Mouse (Mus musculus): Measurements from ENCODE around the gene Pcdh9. TPM values are rescaled to one million over a fixed set of nuclear protein-coding genes. Genes with fewer than 3 reads are reported as not detected.

Gene Pcdh9
- polyA plus RNA-seq, 1 experiment from 2014 or later, result 27.5 TPM

DNA sequence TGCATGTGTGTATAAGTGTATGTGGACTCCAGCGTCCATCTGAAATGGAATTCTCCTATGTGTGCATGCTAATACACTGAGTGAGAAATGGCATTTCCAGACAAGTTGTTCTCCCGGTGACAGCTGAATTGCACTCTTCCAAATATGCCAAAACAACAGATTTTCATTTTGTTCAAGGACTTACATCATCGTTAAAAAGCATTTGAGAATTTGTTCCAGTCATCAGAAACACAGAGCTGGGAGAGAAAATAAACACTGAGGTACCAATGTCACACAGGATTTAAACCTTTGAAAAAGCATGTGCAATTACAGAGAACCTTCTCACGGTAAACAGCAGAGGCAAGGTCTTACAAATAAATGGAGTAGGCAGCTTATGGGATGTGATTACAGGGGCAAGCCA lies 290.5 kb downstream of the Pcdh9 start:
- DNase-seq (ENCODE audit: low spot score) (no peak), ATAC-seq (replicated peaks; ENCODE audit: insufficient number of reproducible peaks, low FRiP score, low TSS enrichment, low read depth) (no peak)
- 70% methylated on average over 4 of the region's 4 CpGs for WGBS
- Histone ChIP-seq H3K27me3 (ENCODE audit: control insufficient read depth, insufficient read depth, low read length) (no peaks in the 10 kb centered on the region), H3K4me3 (ENCODE audit: low read depth, low read length) (no peak overlapping the region), H3K9me3 (replicated peaks; ENCODE audit: control insufficient read depth, low read length) (no peaks in the 10 kb centered on the region), H3K9ac (replicated peaks; ENCODE audit: low read length) (no peak overlapping the region), H3K4me2 (ENCODE audit: low read depth, low read length) (no peak overlapping the region), H3K4me1 (ENCODE audit: control insufficient read depth, insufficient read depth, low read length) (no peaks in the 10 kb centered on the region), H3K27ac (replicated peaks; ENCODE audit: low read depth, low read length) (no peak overlapping the region), H3K36me3 (replicated peaks; ENCODE audit: control insufficient read depth, insufficient read depth, low read depth, low read length) (no peaks in the 10 kb centered on the region)

- 66% methylated on average over 3 of the region's 3 CpGs for WGBS
- Histone ChIP-seq H3K27me3 (ENCODE audit: control insufficient read depth, insufficient read depth, low read length) (no peaks in the 10 kb centered on the region), H3K4me2 (ENCODE audit: low read depth, low read length) (no peak overlapping the region), H3K9ac (replicated peaks; ENCODE audit: low read length) (no peak overlapping the region), H3K9me3 (replicated peaks; ENCODE audit: control insufficient read depth, low read length) (no peaks in the 10 kb centered on the region), H3K27ac (replicated peaks; ENCODE audit: low read depth, low read length) (no peak overlapping the region), H3K4me3 (ENCODE audit: low read depth, low read length) (no peak overlapping the region), H3K36me3 (replicated peaks; ENCODE audit: control insufficient read depth, insufficient read depth, low read depth, low read length) (no peaks in the 10 kb centered on the region), H3K4me1 (ENCODE audit: control insufficient read depth, insufficient read depth, low read length) (no peaks in the 10 kb centered on the region)
- DNase-seq (ENCODE audit: low spot score) (no peak), ATAC-seq (replicated peaks; ENCODE audit: insufficient number of reproducible peaks, low FRiP score, low TSS enrichment, low read depth) (no peak)
Observed at GRCm38 (mm10) chr14:93585432-93586024, 305.0 kb downstream of the Pcdh9 start.

DNA sequence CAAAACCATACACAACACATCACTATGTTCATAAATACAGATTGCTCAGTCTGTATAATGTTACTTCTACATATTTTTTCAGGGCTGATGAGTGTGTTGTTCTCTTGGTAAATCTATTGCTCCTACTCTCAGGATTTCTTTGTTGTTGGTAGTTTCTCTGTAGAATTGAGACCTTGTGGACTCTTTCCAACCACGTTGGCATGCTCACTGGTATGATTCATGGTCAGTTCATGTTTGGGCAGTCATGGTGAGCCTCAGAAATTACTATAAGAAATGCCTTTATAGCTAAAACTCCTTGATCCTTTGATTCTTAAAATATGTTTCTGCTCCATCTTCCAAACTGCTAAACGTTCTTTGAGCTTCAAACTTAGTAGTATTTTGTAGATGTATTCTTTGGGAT lies 326.1 kb downstream of the Pcdh9 start:
- DNase-seq (ENCODE audit: low spot score) (no peak), ATAC-seq (replicated peaks; ENCODE audit: insufficient number of reproducible peaks, low FRiP score, low TSS enrichment, low read depth) (no peak)
- Histone ChIP-seq H3K4me1 (ENCODE audit: control insufficient read depth, insufficient read depth, low read length) (no peaks in the 10 kb centered on the region), H3K9me3 (replicated peaks; ENCODE audit: control insufficient read depth, low read length) (no peaks in the 10 kb centered on the region), H3K27me3 (ENCODE audit: control insufficient read depth, insufficient read depth, low read length) (no peaks in the 10 kb centered on the region), H3K4me3 (ENCODE audit: low read depth, low read length) (no peak overlapping the region), H3K36me3 (replicated peaks; ENCODE audit: control insufficient read depth, insufficient read depth, low read depth, low read length) (no peaks in the 10 kb centered on the region), H3K27ac (replicated peaks; ENCODE audit: low read depth, low read length) (no peak overlapping the region), H3K4me2 (ENCODE audit: low read depth, low read length) (no peak overlapping the region), H3K9ac (replicated peaks; ENCODE audit: low read length) (no peak overlapping the region)
- WGBS, result 81% methylated on average over 2 of the region's 2 CpGs

DNA sequence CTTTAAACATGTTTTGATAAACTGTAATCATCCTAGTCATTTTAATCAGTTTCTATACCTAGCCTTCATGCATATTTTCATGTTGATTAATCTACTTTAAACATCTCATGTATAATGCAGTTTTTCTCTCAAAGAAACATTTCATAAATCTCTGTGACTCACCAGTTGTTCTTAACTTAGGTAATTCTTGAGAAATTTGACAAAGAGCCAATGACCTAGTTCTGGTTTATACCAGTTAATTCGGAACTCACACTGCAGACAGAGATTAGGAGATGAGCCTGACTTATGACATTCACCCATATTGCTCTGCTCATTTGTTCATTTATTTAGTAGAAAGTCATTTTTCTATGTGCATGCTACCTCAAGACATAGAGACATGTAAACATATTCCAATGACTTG lies 328.9 kb downstream of the Pcdh9 start:
- Histone ChIP-seq H3K9ac (replicated peaks; ENCODE audit: low read length) (no peak overlapping the region), H3K27ac (replicated peaks; ENCODE audit: low read depth, low read length) (no peak overlapping the region), H3K4me2 (ENCODE audit: low read depth, low read length) (no peak overlapping the region), H3K4me3 (ENCODE audit: low read depth, low read length) (no peak overlapping the region), H3K27me3 (ENCODE audit: control insufficient read depth, insufficient read depth, low read length) (no peaks in the 10 kb centered on the region), H3K36me3 (replicated peaks; ENCODE audit: control insufficient read depth, insufficient read depth, low read depth, low read length) (no peaks in the 10 kb centered on the region), H3K9me3 (replicated peaks; ENCODE audit: control insufficient read depth, low read length) (no peaks in the 10 kb centered on the region), H3K4me1 (ENCODE audit: control insufficient read depth, insufficient read depth, low read length) (no peaks in the 10 kb centered on the region)
- no peak for ATAC-seq (replicated peaks; ENCODE audit: insufficient number of reproducible peaks, low FRiP score, low TSS enrichment, low read depth)
- 96% methylated on average over 1 of the region's 1 CpGs for WGBS
- DNase-seq (ENCODE audit: low spot score), result no peak

GRCm38 (mm10) chr14:93553771-93554170 lies 336.7 kb downstream of the Pcdh9 start:
- Histone ChIP-seq H3K9ac (replicated peaks; ENCODE audit: low read length) (no peak overlapping the region), H3K4me2 (ENCODE audit: low read depth, low read length) (no peak overlapping the region), H3K9me3 (replicated peaks; ENCODE audit: control insufficient read depth, low read length) (no peaks in the 10 kb centered on the region), H3K36me3 (replicated peaks; ENCODE audit: control insufficient read depth, insufficient read depth, low read depth, low read length) (no peaks in the 10 kb centered on the region), H3K27me3 (ENCODE audit: control insufficient read depth, insufficient read depth, low read length) (no peaks in the 10 kb centered on the region), H3K4me1 (ENCODE audit: control insufficient read depth, insufficient read depth, low read length) (no peaks in the 10 kb centered on the region), H3K27ac (replicated peaks; ENCODE audit: low read depth, low read length) (no peak overlapping the region), H3K4me3 (ENCODE audit: low read depth, low read length) (no peak overlapping the region)
- DNase-seq (ENCODE audit: low spot score), result no peak
- no peak for ATAC-seq (replicated peaks; ENCODE audit: insufficient number of reproducible peaks, low FRiP score, low TSS enrichment, low read depth)
- WGBS, result 46% methylated on average over 3 of the region's 3 CpGs

- no peak overlapping the region for H3K27ac ChIP-seq (replicated peaks; ENCODE audit: low read depth, low read length)
- H3K27me3 ChIP-seq (ENCODE audit: control insufficient read depth, insufficient read depth, low read length), result no peaks in the 10 kb centered on the region
- no peak overlapping the region for H3K4me2 ChIP-seq (ENCODE audit: low read depth, low read length)
- H3K9me3 ChIP-seq (replicated peaks; ENCODE audit: control insufficient read depth, low read length), result no peaks in the 10 kb centered on the region
- ATAC-seq (replicated peaks; ENCODE audit: insufficient number of reproducible peaks, low FRiP score, low TSS enrichment, low read depth), result no peak
- 79% methylated on average over 6 of the region's 6 CpGs for WGBS
- H3K36me3 ChIP-seq (replicated peaks; ENCODE audit: control insufficient read depth, insufficient read depth, low read depth, low read length), result no peaks in the 10 kb centered on the region
- no peaks in the 10 kb centered on the region for H3K4me1 ChIP-seq (ENCODE audit: control insufficient read depth, insufficient read depth, low read length)
- no peak overlapping the region for H3K9ac ChIP-seq (replicated peaks; ENCODE audit: low read length)
- DNase-seq (ENCODE audit: low spot score), result no peak
- no peak overlapping the region for H3K4me3 ChIP-seq (ENCODE audit: low read depth, low read length)
Observed at GRCm38 (mm10) chr14:93545575-93545974, 344.9 kb downstream of the Pcdh9 start.

GRCm38 (mm10) chr14:93543970-93544627 lies 346.4 kb downstream of the Pcdh9 start:
- no peak for ATAC-seq (replicated peaks; ENCODE audit: insufficient number of reproducible peaks, low FRiP score, low TSS enrichment, low read depth)

GRCm38 (mm10) chr14:93543561-93543960 lies 346.9 kb downstream of the Pcdh9 start:
- Histone ChIP-seq H3K4me2 (ENCODE audit: low read depth, low read length) (no peak overlapping the region), H3K9ac (replicated peaks; ENCODE audit: low read length) (no peak overlapping the region), H3K4me3 (ENCODE audit: low read depth, low read length) (no peak overlapping the region), H3K4me1 (ENCODE audit: control insufficient read depth, insufficient read depth, low read length) (no peaks in the 10 kb centered on the region), H3K36me3 (replicated peaks; ENCODE audit: control insufficient read depth, insufficient read depth, low read depth, low read length) (no peaks in the 10 kb centered on the region), H3K27me3 (ENCODE audit: control insufficient read depth, insufficient read depth, low read length) (no peaks in the 10 kb centered on the region), H3K27ac (replicated peaks; ENCODE audit: low read depth, low read length) (no peak overlapping the region), H3K9me3 (replicated peaks; ENCODE audit: control insufficient read depth, low read length) (no peaks in the 10 kb centered on the region)
- DNase-seq (ENCODE audit: low spot score) (no peak), ATAC-seq (replicated peaks; ENCODE audit: insufficient number of reproducible peaks, low FRiP score, low TSS enrichment, low read depth) (no peak)
- WGBS, result 48% methylated on average over 3 of the region's 3 CpGs

More at GRCm38 (mm10) chr14:93543970-93544627, 346.4 kb downstream of the Pcdh9 start:
- no peaks in the 10 kb centered on the region for H3K27me3 ChIP-seq (ENCODE audit: control insufficient read depth, insufficient read depth, low read length)
- H3K4me1 ChIP-seq (ENCODE audit: control insufficient read depth, insufficient read depth, low read length), result no peaks in the 10 kb centered on the region
- no peaks in the 10 kb centered on the region for H3K9me3 ChIP-seq (replicated peaks; ENCODE audit: control insufficient read depth, low read length)
- no peak overlapping the region for H3K9ac ChIP-seq (replicated peaks; ENCODE audit: low read length)
- H3K4me2 ChIP-seq (ENCODE audit: low read depth, low read length), result no peak overlapping the region
- no peak overlapping the region for H3K27ac ChIP-seq (replicated peaks; ENCODE audit: low read depth, low read length)
- WGBS, result 90% methylated on average over 11 of the region's 11 CpGs
- no peaks in the 10 kb centered on the region for H3K36me3 ChIP-seq (replicated peaks; ENCODE audit: control insufficient read depth, insufficient read depth, low read depth, low read length)
- no peak for DNase-seq (ENCODE audit: low spot score)
- no peak overlapping the region for H3K4me3 ChIP-seq (ENCODE audit: low read depth, low read length)
